ENCODE assay signal across 25 mouse cellular contexts in genomic region chr5:13199709-13200108, GRCm38 (mm10).
A peak's percentile ranks its signal among the peaks of the same experiment; 100 is the strongest.
DNase-seq lines count a peak whose midpoint lies in the region; ATAC-seq and TF ChIP-seq lines count a peak whose summit lies in the region.
"Had no signal": no experiment of that assay in that cellular context is flagged by ENCODE, and none has a peak within 500 bp of the region (broad histone marks: within the 10 kb centered on the region; RNA-seq: fewer than 3 reads in every experiment).

No protein-coding gene starts in this region.

- no peak overlapping the region for H3K9ac ChIP-seq in embryonic facial prominence, embryonic 11.5 days (replicated peaks; ENCODE audit: low read length)
- no peak overlapping the region for H3K9ac ChIP-seq in heart, embryonic 11.5 days (ENCODE audit: low read depth, low read length)
- H3K9ac ChIP-seq: embryonic facial prominence, embryonic 13.5 days; forebrain, embryonic 13.5 days; forebrain, embryonic 15.5 days; forebrain, postnatal 0 days had no signal

- no peaks in the 10 kb centered on the region for H3K4me1 ChIP-seq in embryonic facial prominence, embryonic 11.5 days (ENCODE audit: control insufficient read depth, insufficient read depth, low read length)
- peaks cover 17% of the 10 kb centered on the region for H3K4me1 ChIP-seq in embryonic facial prominence, embryonic 10.5 days
- H3K4me1 ChIP-seq in heart, embryonic 11.5 days (ENCODE audit: control insufficient read depth, insufficient read depth, low read length) = 0 out of 2 replicates have a peak, but pooled peaks cover 2% of the 10 kb centered on the region
- H3K4me1 ChIP-seq: forebrain, embryonic 13.5 days; forebrain, embryonic 15.5 days had no signal

- no peaks in the 10 kb centered on the region for H3K9me3 ChIP-seq in embryonic facial prominence, embryonic 11.5 days (replicated peaks; ENCODE audit: control insufficient read depth, low read length)
- no peaks in the 10 kb centered on the region for H3K9me3 ChIP-seq in embryonic facial prominence, embryonic 10.5 days
- H3K9me3 ChIP-seq in heart, embryonic 11.5 days (replicated peaks; ENCODE audit: control insufficient read depth, low read length) = no peaks in the 10 kb centered on the region
- H3K9me3 ChIP-seq: embryonic facial prominence, embryonic 13.5 days; forebrain, embryonic 13.5 days; forebrain, embryonic 15.5 days; G1E had no signal

- no peak for TF ChIP-seq POLR2A in brain, embryonic 14.5 days (IDR thresholded peaks at IDR 0.05; ENCODE audit: borderline replicate concordance, extremely low read depth, insufficient read depth, insufficient read length, poor library complexity, severe bottlenecking)

- ATAC-seq in embryonic facial prominence, embryonic 11.5 days (replicated peaks; ENCODE audit: insufficient number of reproducible peaks, low FRiP score, low TSS enrichment, low read depth) = no peak
- ATAC-seq in heart, embryonic 11.5 days (replicated peaks; ENCODE audit: insufficient number of reproducible peaks, low FRiP score, low TSS enrichment) = no peak
- ATAC-seq: activated CD4-positive, CD25-positive, alpha-beta regulatory T cell, adult 4 months; CD4-positive, CD25-positive, alpha-beta regulatory T cell, adult 4 months; forebrain, embryonic 13.5 days; forebrain, embryonic 15.5 days; forebrain, postnatal 0 days; Patski had no signal

- no peak overlapping the region for H3K4me3 ChIP-seq in embryonic facial prominence, embryonic 11.5 days (ENCODE audit: low read depth, low read length)
- H3K4me3 ChIP-seq in embryonic facial prominence, embryonic 10.5 days = no peak overlapping the region
- H3K4me3 ChIP-seq in heart, embryonic 11.5 days (ENCODE audit: low read depth, low read length) = no peak overlapping the region
- H3K4me3 ChIP-seq: embryonic facial prominence, embryonic 13.5 days; forebrain, embryonic 13.5 days; forebrain, embryonic 15.5 days had no signal

- H3K36me3 ChIP-seq in embryonic facial prominence, embryonic 11.5 days (replicated peaks; ENCODE audit: control insufficient read depth, insufficient read depth, low read depth, low read length) = no peaks in the 10 kb centered on the region
- no peaks in the 10 kb centered on the region for H3K36me3 ChIP-seq in embryonic facial prominence, embryonic 10.5 days (replicated peaks)
- no peaks in the 10 kb centered on the region for H3K36me3 ChIP-seq in heart, embryonic 11.5 days (ENCODE audit: control insufficient read depth, insufficient read depth, low read length)
- H3K36me3 ChIP-seq: embryonic facial prominence, embryonic 13.5 days; forebrain, embryonic 15.5 days; G1E had no signal

- H3K27ac ChIP-seq in embryonic facial prominence, embryonic 11.5 days (replicated peaks; ENCODE audit: low read depth, low read length) = no peak overlapping the region
- H3K27ac ChIP-seq in embryonic facial prominence, embryonic 10.5 days (replicated peaks) = no peak overlapping the region
- H3K27ac ChIP-seq in heart, embryonic 11.5 days (ENCODE audit: low read depth, low read length) = no peak overlapping the region
- H3K27ac ChIP-seq: embryonic facial prominence, embryonic 13.5 days; forebrain, embryonic 13.5 days; forebrain, embryonic 15.5 days had no signal

- peak; percentile 34 for DNase-seq in embryonic facial prominence, embryonic 11.5 days (ENCODE audit: low spot score)
- DNase-seq in embryonic facial prominence, embryonic 10.5 days (ENCODE audit: low spot score) = no peak
- peak; percentile 7 for DNase-seq in brain, embryonic 14.5 days (ENCODE audit: low read depth)
- peak; percentile 60 for DNase-seq in forelimb bud, embryonic 11.5 days (ENCODE audit: low read depth, low spot score)
- DNase-seq in embryo, embryonic 10.5 days (ENCODE audit: low spot score) = no peak
- DNase-seq: adrenal gland, adult 2 months; adrenal gland, postnatal 10 days; adrenal gland, postnatal 25 days; B cell, adult 2 months; cerebellum, adult 11-12 months; cerebellum, adult 2 months; cerebellum, adult 9-10 months; cerebellum, postnatal 10 days; cerebellum, postnatal 25 days; embryo, embryonic 11 days; forebrain, postnatal 0 days had no signal

- WGBS in embryonic facial prominence, embryonic 11.5 days = 57% methylated on average over 6 of the region's 6 CpGs
- WGBS in embryonic facial prominence, embryonic 10.5 days = 63% methylated on average over 6 of the region's 6 CpGs
- 76% methylated on average over 6 of the region's 6 CpGs for WGBS in heart, embryonic 11.5 days (ENCODE audit: insufficient replicate concordance)

- no peaks in the 10 kb centered on the region for H3K27me3 ChIP-seq in embryonic facial prominence, embryonic 11.5 days (ENCODE audit: control insufficient read depth, insufficient read depth, low read length)
- peaks cover 11% of the 10 kb centered on the region for H3K27me3 ChIP-seq in embryonic facial prominence, embryonic 10.5 days (replicated peaks; ENCODE audit: low read depth, poor library complexity, severe bottlenecking)
- H3K27me3 ChIP-seq in heart, embryonic 11.5 days (ENCODE audit: control insufficient read depth, insufficient read depth, low read length) = no peaks in the 10 kb centered on the region
- H3K27me3 ChIP-seq: CH12.LX; embryonic facial prominence, embryonic 13.5 days; forebrain, embryonic 15.5 days; Patski had no signal

- no peak overlapping the region for H3K4me2 ChIP-seq in embryonic facial prominence, embryonic 11.5 days (ENCODE audit: low read depth, low read length)
- H3K4me2 ChIP-seq in heart, embryonic 11.5 days = no peak overlapping the region
- H3K4me2 ChIP-seq: embryonic facial prominence, embryonic 13.5 days; forebrain, embryonic 13.5 days; forebrain, embryonic 15.5 days had no signal

- no peak for TF ChIP-seq CTCF in brain, embryonic 14.5 days (IDR thresholded peaks at IDR 0.05; ENCODE audit: borderline replicate concordance, extremely low read depth, insufficient read depth, insufficient read length)

Comparison
In these comparisons a context has a peak if more than half of its experiments do, and no peak if none do; other contexts are left out.
1. DNase-seq: peak in embryonic facial prominence, embryonic 11.5 days (single experiment), brain, embryonic 14.5 days (single experiment) and forelimb bud, embryonic 11.5 days (single experiment); none in embryonic facial prominence, embryonic 10.5 days (single experiment) and embryo, embryonic 10.5 days (single experiment).